Mouse (Mus musculus) midbrain, embryonic 11.5 days (tissue): ENCODE measurements at regions not wholly inside any gene's neighbourhood (a gene's known extent, or its start where the extent isn't known, plus 50 kb on each side); places are given as distances from the start of the nearest gene placed in this dataset.

ENCODE experiments used
- ATAC-seq: fragments of 200-750 bp; cut with Nextera tagmentation; 2 replicates; pipeline ENCODE4 v1.8.0; 2017; ENCODE audit warnings: moderate TSS enrichment, moderate library complexity; ENCODE audit not compliant: low FRiP score
- DNase-seq: peaks from one replicate; pipeline ENCODE4 v3.0.0; 2015; ENCODE audit warnings: low spot score; ENCODE audit errors: missing footprints
- H3K27ac ChIP-seq: fragments of 300-500 bp; sonication (generic); 2 replicates; pipeline ENCODE4 v1.5.1; 2014; ENCODE audit warnings: low read depth, low read length
- H3K27me3 ChIP-seq: fragments of 300-500 bp; sonication (generic); 2 replicates; pipeline ENCODE4 v1.6.1; 2014; ENCODE audit warnings: mild to moderate bottlenecking, low read length, moderate library complexity, mixed read lengths; ENCODE audit not compliant: control insufficient read depth, insufficient read depth
- H3K36me3 ChIP-seq: fragments of 300-500 bp; sonication (generic); 2 replicates; pipeline ENCODE4 v1.6.1; 2014; ENCODE audit warnings: mild to moderate bottlenecking, low read length, moderate library complexity, mixed read lengths; ENCODE audit not compliant: control insufficient read depth, insufficient read depth
- H3K4me1 ChIP-seq: fragments of 300-500 bp; sonication (generic); 2 replicates; pipeline ENCODE4 v1.6.1; 2014; ENCODE audit warnings: low read length; ENCODE audit not compliant: control insufficient read depth, insufficient read depth
- H3K4me2 ChIP-seq: fragments of 300-500 bp; sonication (generic); 2 replicates; pipeline ENCODE4 v1.6.1; 2014; ENCODE audit warnings: mild to moderate bottlenecking, moderate library complexity
- H3K4me3 ChIP-seq: fragments of 300-500 bp; sonication (generic); 2 replicates; pipeline ENCODE4 v1.5.1; 2014; ENCODE audit warnings: low read depth, low read length
- H3K9ac ChIP-seq: fragments of 300-500 bp; sonication (generic); 2 replicates; pipeline ENCODE4 v1.6.1; 2014; ENCODE audit warnings: low read length
- H3K9me3 ChIP-seq: fragments of 300-500 bp; sonication (generic); 2 replicates; pipeline ENCODE4 v1.6.1; 2016; ENCODE audit warnings: low read length; ENCODE audit not compliant: control insufficient read depth
- WGBS: fragments of 180-500 bp; shearing (Covaris S2); extraction: QIAGEN DNeasy Blood & Tissue Kit; methylation state at CpG from one replicate; pipeline ENCODE4 v1.1.7; 2014; 5-methylcytosine and 5-hydroxymethylcytosine counted together

DNA sequence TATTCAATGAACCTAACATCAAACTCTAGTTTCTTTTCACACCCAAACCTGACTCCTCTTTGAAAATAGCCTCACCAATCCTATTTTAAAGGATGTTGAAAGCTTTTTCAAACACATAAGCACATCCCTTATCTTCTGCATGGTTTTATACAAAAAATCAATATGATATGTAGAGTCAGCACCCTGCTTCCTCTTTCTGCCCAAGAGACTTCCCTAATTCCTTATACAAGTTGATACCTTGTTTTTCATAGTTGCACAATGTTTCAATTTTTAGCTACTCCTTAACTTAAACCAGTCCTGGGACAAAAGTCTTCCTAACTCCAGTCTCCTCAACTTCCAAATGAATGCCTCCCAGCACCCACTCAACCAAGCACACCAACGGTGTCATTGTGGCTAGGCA lies 266.1 kb upstream of the Dynlrb2 start:
- Histone ChIP-seq H3K9ac (no peak overlapping the region), H3K4me3 (no peak overlapping the region), H3K4me2 (no peak overlapping the region), H3K36me3 (no peaks in the 10 kb centered on the region), H3K4me1 (no peaks in the 10 kb centered on the region), H3K27me3 (no peaks in the 10 kb centered on the region), H3K27ac (no peak overlapping the region), H3K9me3 (no peaks in the 10 kb centered on the region)
- whole genome bisulfite sequencing, result 97% methylated on average over 1 of the region's 1 CpGs
- no peak for ATAC-seq
- DNase-seq, result no peak

DNA sequence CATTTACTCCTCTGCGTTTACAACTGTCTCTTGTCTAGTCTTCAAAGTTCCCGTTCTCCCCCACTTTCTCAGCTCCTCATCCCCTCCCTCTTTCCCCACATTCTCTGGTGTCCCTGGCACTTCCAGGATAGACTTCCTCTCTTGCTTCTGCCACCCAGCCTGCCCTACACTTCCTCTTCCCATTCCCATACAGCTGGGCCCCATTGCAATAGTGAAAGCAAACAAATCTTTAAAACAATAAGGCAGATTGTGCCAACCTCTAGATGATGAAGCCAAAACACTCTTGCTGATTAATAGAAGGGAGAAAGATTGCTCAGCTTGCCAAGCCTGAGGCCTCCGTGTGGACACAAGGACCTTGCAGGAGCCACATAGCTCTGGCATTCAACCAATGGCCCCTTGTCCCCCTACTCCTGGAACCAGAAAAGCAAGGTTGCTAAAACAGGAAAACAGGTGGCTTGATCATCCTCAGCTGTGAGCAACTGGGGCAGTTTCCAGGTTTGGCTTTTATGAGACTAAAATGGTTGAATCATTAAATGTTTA lies 267.1 kb upstream of the Dynlrb2 start:
- DNase-seq, result no peak
- WGBS, result 91% methylated on average over 3 of the region's 3 CpGs
- no peaks in the 10 kb centered on the region for H3K27me3 ChIP-seq

DNA sequence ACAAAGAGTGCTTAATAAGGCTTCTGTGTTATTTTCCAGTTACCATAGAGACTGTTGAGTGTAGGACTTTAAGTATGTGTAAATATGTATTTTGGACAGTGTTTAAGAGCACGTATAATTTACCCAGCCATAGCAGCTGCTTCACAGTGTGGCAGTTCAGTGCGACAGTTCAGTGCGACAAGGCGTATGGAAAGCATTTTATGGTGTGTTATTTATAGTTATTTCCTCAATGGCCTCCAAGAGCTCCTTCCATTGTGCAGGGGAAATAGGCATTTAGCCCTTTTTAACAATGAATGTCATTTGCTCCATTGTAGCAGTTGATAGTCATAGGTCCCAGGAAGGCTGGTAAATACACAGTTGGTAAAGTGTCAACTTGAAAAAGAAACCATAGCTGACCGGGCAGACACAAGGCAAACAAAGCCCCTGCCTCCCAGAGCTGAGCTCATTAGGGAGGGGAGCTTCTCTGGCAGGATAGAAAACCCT lies 275.1 kb upstream of the Dynlrb2 start:
- peak; percentile 88 for DNase-seq

More for the DNA sequence above, 267.1 kb upstream of the Dynlrb2 start:
- no peak for ATAC-seq
- Histone ChIP-seq H3K4me1 (no peaks in the 10 kb centered on the region), H3K27ac (no peak overlapping the region), H3K4me3 (no peak overlapping the region), H3K4me2 (no peak overlapping the region), H3K36me3 (no peaks in the 10 kb centered on the region), H3K9ac (no peak overlapping the region), H3K9me3 (no peaks in the 10 kb centered on the region)

DNA sequence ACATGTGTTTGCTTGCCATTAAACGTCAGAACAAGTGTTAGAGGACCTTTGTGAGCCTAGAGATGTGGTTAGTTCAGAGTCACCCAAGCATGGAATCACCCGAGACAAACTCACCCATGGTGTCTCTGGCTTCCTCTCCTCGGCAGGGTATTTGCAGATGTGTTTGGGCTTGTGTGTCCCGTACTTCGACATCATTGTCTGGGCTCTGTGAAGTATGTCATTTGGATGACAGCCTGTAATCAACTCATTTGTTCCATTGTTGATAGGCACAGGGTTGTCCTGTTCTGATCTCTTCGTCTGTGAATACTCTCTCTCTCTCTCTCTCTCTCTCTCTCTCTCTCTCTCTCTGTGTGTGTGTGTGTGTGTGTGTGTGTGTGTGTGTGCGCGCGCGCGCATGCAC lies 277.8 kb upstream of the Dynlrb2 start:
- Histone ChIP-seq H3K4me3 (no peak overlapping the region), H3K4me2 (no peak overlapping the region), H3K36me3 (no peaks in the 10 kb centered on the region), H3K4me1 (0 out of 2 replicates have a peak, but pooled peaks cover 5% of the 10 kb centered on the region), H3K9me3 (no peaks in the 10 kb centered on the region), H3K9ac (no peak overlapping the region), H3K27me3 (peaks cover 4% of the 10 kb centered on the region; the same call in 1 of the 2 replicates), H3K27ac (no peak overlapping the region)
- DNase-seq, result no peak
- WGBS, result 77% methylated on average over 11 of the region's 11 CpGs
- no peak for ATAC-seq

More for the DNA sequence above, 275.1 kb upstream of the Dynlrb2 start:
- Histone ChIP-seq H3K9ac (no peak overlapping the region), H3K4me2 (no peak overlapping the region), H3K27ac (no peak overlapping the region; the same call in 1 of the 2 replicates), H3K4me3 (no peak overlapping the region), H3K27me3 (peaks cover 4% of the 10 kb centered on the region; the same call in 1 of the 2 replicates), H3K4me1 (0 out of 2 replicates have a peak, but pooled peaks cover 5% of the 10 kb centered on the region), H3K36me3 (no peaks in the 10 kb centered on the region), H3K9me3 (no peaks in the 10 kb centered on the region)
- 13% methylated on average over 5 of the region's 5 CpGs for WGBS
- ATAC-seq, result peak; percentile 86

- Histone ChIP-seq H3K9me3 (no peaks in the 10 kb centered on the region), H3K36me3 (no peaks in the 10 kb centered on the region), H3K27ac (no peak overlapping the region), H3K4me1 (no peaks in the 10 kb centered on the region), H3K4me3 (no peak overlapping the region), H3K4me2 (no peak overlapping the region), H3K27me3 (no peaks in the 10 kb centered on the region), H3K9ac (no peak overlapping the region)
- 91% methylated on average over 2 of the region's 2 CpGs for WGBS
- no peak for ATAC-seq
- DNase-seq, result no peak
Observed at GRCm38 (mm10) chr8:116223235-116223634, 281.5 kb upstream of the Dynlrb2 start.

- no peaks in the 10 kb centered on the region for H3K36me3 ChIP-seq
- 81% methylated on average over 5 of the region's 5 CpGs for WGBS
- H3K9ac ChIP-seq, result no peak overlapping the region
- H3K27ac ChIP-seq, result no peak overlapping the region
- no peaks in the 10 kb centered on the region for H3K4me1 ChIP-seq
- H3K4me3 ChIP-seq, result no peak overlapping the region
- DNase-seq, result no peak
- no peak for ATAC-seq
- no peaks in the 10 kb centered on the region for H3K27me3 ChIP-seq
- H3K4me2 ChIP-seq, result no peak overlapping the region
- H3K9me3 ChIP-seq, result no peaks in the 10 kb centered on the region
Observed at GRCm38 (mm10) chr8:116215909-116216308, 288.9 kb upstream of the Dynlrb2 start.

GRCm38 (mm10) chr8:116215286-116215860 lies 289.4 kb upstream of the Dynlrb2 start:
- Histone ChIP-seq H3K9me3 (no peaks in the 10 kb centered on the region), H3K4me3 (no peak overlapping the region), H3K27me3 (no peaks in the 10 kb centered on the region), H3K36me3 (no peaks in the 10 kb centered on the region), H3K4me1 (no peaks in the 10 kb centered on the region), H3K27ac (no peak overlapping the region), H3K9ac (no peak overlapping the region), H3K4me2 (no peak overlapping the region)
- ATAC-seq (no peak), DNase-seq (no peak)
- 81% methylated on average over 5 of the region's 5 CpGs for WGBS

DNA sequence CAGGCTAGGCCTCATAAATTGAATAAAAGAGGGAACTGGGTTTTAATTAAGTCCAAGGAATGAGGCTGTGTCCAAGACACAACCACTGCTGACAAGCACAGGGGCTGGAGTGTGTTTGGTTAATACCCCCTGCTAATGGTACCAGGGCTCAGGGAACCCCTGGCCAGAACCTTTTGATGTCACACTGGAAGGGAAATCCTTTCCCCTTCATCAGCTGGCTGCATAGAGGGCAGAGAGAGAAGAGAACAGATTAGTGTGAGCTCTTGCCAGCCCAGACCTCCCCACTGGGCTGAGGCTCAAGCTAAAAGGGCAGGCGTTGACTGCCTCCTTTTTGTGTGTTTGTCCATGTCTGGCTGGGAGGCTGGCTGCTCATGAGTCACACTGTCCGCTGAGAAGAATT lies 301.1 kb upstream of the Dynlrb2 start:
- H3K36me3 ChIP-seq, result no peaks in the 10 kb centered on the region
- peak overlapping the region; percentile 20 for H3K27ac ChIP-seq
- no peaks in the 10 kb centered on the region; the same call in 1 of the 2 replicates for H3K27me3 ChIP-seq
- ATAC-seq (peak; percentile 69), DNase-seq (no peak)
- H3K4me3 ChIP-seq, result no peak overlapping the region
- no peaks in the 10 kb centered on the region for H3K4me1 ChIP-seq
- H3K9ac ChIP-seq, result no peak overlapping the region
- no peaks in the 10 kb centered on the region for H3K9me3 ChIP-seq
- 15% methylated on average over 2 of the region's 2 CpGs for WGBS
- no peak overlapping the region for H3K4me2 ChIP-seq

DNA sequence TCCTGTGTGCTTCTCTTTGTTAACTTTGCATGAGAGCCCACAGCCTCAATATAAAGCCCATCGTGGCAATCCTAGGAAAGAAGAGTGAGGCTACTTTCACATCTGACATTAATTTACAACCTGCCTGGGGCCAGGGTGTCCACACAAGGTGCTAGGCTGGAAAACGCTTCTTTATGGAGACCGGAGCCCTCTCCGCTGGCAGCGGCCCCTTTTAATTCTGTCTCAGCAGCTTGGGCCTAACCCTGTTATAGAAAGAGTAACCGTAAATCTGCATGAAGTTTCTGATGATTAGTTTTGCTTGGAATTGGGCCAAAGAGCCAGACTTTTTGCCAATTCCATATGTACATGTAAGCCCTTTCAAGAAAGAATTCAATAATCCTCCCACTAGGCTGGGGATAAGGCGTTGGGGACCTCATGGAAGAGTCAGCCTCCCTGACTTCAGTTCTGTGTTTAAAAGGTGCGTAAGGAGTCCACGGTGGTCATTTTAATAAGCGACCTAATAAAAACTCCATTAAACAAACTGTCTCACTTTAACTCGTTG lies 304.2 kb upstream of the Dynlrb2 start:
- no peak overlapping the region for H3K9ac ChIP-seq
- H3K36me3 ChIP-seq, result no peaks in the 10 kb centered on the region
- H3K27me3 ChIP-seq, result no peaks in the 10 kb centered on the region; the same call in 1 of the 2 replicates
- no peak overlapping the region for H3K4me3 ChIP-seq
- no peak overlapping the region for H3K4me2 ChIP-seq
- no peak for DNase-seq
- H3K4me1 ChIP-seq, result no peaks in the 10 kb centered on the region
- no peaks in the 10 kb centered on the region for H3K9me3 ChIP-seq
- no peak overlapping the region for H3K27ac ChIP-seq
- ATAC-seq, result no peak
- 88% methylated on average over 11 of the region's 11 CpGs for WGBS
